Mouse (Mus musculus) testis, postnatal 10 days (tissue): ENCODE results near the gene Serpina1b.
"Not testable (repeated sequence)": the region's sequence is repeated elsewhere in the genome, so short reads cannot be mapped to it uniquely, and the experiment has no call there.

Experiments
- DNase-seq: peaks from one replicate; pipeline ENCODE4 v3.0.0; 2021; ENCODE audit warnings: low spot score

Serpina1b gene

DNA sequence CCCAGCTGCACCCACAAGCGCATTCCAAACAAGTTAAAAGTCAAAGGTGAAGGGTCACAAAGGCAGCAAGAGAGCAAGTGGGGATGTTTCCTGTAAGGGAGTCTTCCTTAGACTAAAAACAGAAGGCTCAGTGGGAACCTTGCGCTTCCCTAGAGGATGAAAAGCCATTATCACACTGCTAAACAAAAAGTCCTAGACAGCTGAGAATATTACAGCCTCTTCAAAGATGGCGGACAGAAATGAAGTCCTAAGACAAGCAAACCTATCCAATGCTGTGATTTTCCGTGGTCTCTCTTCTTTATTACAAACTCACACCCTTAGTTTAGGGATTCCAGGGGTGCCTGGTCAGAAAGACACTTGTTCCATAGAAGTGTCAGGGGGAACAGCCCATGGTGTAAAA lies at the start of gene Serpina1b:
Serpina1b (minus strand) TSS at position 101 of the 400 bp plus-strand sequence.
- DNase-seq: not testable (repeated sequence)

GRCm38 (mm10) chr12:103866873-103867272 lies 36.7 kb upstream of the Serpina1b start:
- not testable (repeated sequence) for DNase-seq

- DNase-seq: not testable (repeated sequence)
Observed at GRCm38 (mm10) chr12:103863101-103863974, 33.2 kb upstream of the Serpina1b start, which contains the start of gene Serpina1a. Gene Serpina1a, minus strand, starts transcription at chr12:103863562.

- no peak for DNase-seq
Observed at GRCm38 (mm10) chr12:103860976-103861375, 30.8 kb upstream of the Serpina1b start.

DNA sequence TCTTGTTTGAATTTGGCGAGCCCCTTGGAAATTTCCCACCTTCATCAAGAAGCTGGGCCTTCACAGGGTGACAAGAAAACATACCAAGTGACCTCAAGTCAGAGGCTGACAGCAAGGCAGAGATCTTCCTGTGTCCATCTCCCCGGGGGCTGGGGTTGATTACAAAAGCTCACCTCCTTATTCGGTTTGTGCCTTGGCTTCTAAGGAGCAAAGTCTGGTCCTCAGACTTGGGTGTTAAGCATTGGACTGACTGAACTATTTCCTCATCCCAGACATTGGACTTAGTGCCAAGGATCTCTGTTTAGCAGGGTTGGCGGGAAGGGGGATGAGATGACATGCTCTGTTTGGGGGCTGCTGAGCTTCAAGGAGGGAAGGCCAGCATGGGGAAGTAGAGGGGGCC lies 30.4 kb upstream of the Serpina1b start:
- not testable (repeated sequence) for DNase-seq

GRCm38 (mm10) chr12:103859584-103859983 lies 29.4 kb upstream of the Serpina1b start:
- not testable (repeated sequence) for DNase-seq

GRCm38 (mm10) chr12:103853032-103853431 lies 22.9 kb upstream of the Serpina1b start:
- not testable (repeated sequence) for DNase-seq

- DNase-seq: not testable (repeated sequence)
Observed at GRCm38 (mm10) chr12:103827661-103828372, 2.4 kb downstream of the Serpina1b start.

- not testable (repeated sequence) for DNase-seq
Observed at GRCm38 (mm10) chr12:103823826-103824225, 6.3 kb downstream of the Serpina1b start.

DNA sequence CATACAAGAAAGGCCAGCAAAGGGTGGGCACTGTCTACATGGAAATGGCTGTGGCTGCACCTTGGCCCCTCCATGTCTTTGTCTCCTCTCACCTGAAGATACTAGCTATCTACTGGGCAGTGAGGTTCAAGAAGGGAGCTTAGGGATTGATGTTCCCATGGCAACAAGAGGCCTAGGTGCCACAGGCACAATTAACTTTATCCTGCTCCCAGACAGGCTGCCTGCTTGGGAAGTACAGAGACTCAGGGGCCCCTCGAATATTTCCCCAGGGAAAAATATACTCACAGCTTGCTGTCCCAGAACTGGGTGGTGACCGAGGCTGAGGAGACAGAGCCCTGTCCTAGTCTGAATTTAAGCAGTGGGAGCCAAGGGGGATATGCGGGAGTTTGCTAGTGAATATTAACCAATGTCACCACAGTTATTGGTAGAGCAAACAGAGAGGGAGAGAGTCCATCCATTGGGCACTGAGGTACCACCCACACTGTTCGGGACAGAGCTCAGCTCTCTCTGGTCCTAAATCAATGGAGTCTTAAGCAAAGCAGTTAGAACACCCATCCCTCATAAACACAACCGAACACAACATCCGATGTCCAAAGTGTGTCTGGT lies 56.8 kb downstream of the Serpina1b start, which contains the start of gene Serpina1d:
Serpina1d (minus strand) TSS at position 347 of the 606 bp plus-strand sequence.
- DNase-seq: not testable (repeated sequence)

DNA sequence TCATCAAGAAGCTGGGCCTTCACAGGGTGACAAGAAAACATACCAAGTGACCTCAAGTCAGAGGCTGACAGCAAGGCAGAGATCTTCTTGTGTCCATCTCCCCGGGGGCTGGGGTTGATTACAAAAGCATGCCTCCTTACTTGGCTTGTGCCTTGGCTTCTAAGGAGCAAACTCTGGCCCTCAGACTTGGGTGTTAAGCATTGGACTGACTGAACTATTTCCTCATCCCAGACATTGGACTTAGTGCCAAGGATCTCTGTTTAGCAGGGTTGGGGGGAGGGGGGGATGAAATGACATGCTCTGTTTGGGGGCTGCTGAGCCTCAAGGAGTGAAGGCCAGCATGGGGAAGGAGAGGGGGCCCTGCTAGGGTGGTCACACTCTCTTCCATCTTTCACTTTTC lies 59.6 kb downstream of the Serpina1b start:
- DNase-seq: not testable (repeated sequence)

GRCm38 (mm10) chr12:103763083-103763482 lies 67.1 kb downstream of the Serpina1b start:
- not testable (repeated sequence) for DNase-seq

GRCm38 (mm10) chr12:103760316-103760715 lies 69.9 kb downstream of the Serpina1b start:
- not testable (repeated sequence) for DNase-seq

DNA sequence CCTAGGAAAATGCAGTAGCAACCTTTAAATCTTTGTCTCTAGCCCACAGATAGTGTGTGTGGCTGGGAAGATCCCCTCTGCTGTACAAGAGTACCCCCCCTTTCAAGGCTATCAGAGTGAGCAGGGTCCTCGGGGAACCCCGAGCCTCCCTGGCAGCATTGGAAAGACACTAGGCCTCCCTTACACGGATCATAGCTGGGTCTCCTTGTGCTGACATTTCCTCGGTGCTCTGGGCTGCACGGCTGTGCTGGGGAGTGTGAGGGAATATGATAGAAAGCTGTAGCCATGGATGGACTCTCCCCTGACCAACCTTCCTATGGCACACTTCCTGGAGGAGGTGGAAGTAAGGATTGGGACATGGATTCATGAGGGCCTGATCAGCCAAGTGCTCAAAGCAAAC lies 84.2 kb downstream of the Serpina1b start:
- DNase-seq: not testable (repeated sequence)

- not testable (repeated sequence) for DNase-seq
Observed at GRCm38 (mm10) chr12:103737791-103738580, 92.2 kb downstream of the Serpina1b start.

GRCm38 (mm10) chr12:103735566-103735965 lies 94.6 kb downstream of the Serpina1b start:
- DNase-seq: not testable (repeated sequence)

DNA sequence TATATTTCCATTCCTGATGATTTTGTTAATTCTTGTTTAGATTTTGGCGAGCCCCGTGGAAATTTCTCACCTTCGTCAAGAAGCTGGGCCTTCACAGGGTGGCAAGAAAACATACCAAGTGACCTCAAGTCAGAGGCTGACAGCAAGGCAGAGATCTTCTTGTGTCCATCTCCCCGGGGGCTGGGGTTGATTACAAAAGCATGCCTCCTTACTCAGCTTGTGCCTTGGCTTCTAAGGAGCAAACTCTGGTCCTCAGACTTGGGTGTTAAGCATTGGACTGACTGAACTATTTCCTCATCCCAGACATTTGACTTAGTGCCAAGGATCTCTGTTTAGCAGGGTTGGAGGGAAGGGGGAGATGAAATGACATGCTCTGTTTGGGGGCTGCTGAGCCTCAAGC lies 95.1 kb downstream of the Serpina1b start:
- DNase-seq: not testable (repeated sequence)

DNA sequence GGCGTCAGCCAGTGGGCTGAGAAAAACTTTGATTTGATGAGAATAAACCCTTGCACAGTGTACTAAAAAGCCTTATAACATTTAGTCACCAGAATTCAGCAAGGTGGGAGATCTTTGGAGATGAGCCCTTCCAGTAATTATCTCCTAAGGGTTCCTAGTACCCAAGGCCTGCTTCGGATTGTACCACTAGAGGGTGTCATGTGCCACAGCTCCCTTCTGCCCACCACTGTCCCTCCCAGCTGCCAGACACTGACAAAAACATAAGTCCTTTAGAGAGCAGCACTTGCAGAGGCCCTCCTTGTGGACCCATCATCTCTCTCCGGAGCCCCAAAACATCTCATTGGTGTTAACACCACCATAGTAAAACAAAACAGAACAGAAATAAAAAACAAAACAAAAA lies 118.6 kb downstream of the Serpina1b start:
- no peak for DNase-seq

- DNase-seq: no peak
Observed at GRCm38 (mm10) chr12:103710405-103710804, 119.8 kb downstream of the Serpina1b start.

- DNase-seq: no peak
Observed at GRCm38 (mm10) chr12:103706113-103706512, 124.1 kb downstream of the Serpina1b start.

DNA sequence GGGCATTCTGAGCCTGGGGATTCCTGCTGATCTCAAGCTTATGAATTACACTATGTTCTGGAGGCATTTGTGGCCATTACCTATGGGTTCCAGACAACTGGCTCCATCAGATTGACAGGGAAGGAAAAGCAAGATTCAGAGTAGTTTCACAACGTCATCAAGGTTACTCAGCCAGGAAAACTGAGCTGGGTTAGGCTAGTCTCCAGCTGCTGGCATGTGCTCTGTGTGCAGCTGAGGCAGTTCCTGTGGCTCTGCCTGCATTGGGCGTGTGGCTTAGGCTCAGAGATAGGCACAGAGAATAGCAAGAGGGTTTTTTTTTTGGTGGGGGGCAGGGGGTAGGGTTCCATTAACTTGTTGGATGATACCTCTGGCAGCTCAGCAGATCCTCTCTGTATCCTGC lies 124.6 kb downstream of the Serpina1b start:
- no peak for DNase-seq
